Mouse (Mus musculus) neural tube, embryonic 14.5 days (tissue): ENCODE measurements around the gene Comt. TPM values are rescaled to one million over a fixed set of nuclear protein-coding genes. Genes with fewer than 3 reads are reported as not detected.

Experiments used
- ATAC-seq: fragments of 200-750 bp; cut with Nextera tagmentation; 2 replicates; pipeline ENCODE4 v1.8.0; 2017; ENCODE audit warnings: low read depth, mild to moderate bottlenecking, moderate TSS enrichment, moderate library complexity
- H3K27ac ChIP-seq: fragments of 300-500 bp; sonication (generic); 2 replicates; pipeline ENCODE4 v1.5.1; 2014; ENCODE audit warnings: low read depth, mild to moderate bottlenecking, control low read depth, low read length, moderate library complexity, mixed read lengths
- H3K27me3 ChIP-seq: fragments of 300-500 bp; sonication (generic); 2 replicates; pipeline ENCODE4 v1.6.1; 2014; ENCODE audit warnings: low read length; ENCODE audit not compliant: control insufficient read depth, insufficient read depth
- H3K36me3 ChIP-seq: fragments of 300-500 bp; sonication (generic); 2 replicates; pipeline ENCODE4 v1.6.1; 2014; ENCODE audit warnings: low read length, mixed read lengths; ENCODE audit not compliant: control insufficient read depth, insufficient read depth
- H3K4me1 ChIP-seq: fragments of 300-500 bp; sonication (generic); 2 replicates; pipeline ENCODE4 v1.6.1; 2014; ENCODE audit warnings: low read length; ENCODE audit not compliant: control insufficient read depth, insufficient read depth
- H3K4me2 ChIP-seq: fragments of 300-500 bp; sonication (generic); 2 replicates; pipeline ENCODE4 v1.6.1; 2014; ENCODE audit warnings: mild to moderate bottlenecking, low read depth, low read length, control low read depth
- H3K4me3 ChIP-seq: fragments of 300-500 bp; sonication (generic); 2 replicates; pipeline ENCODE4 v1.5.1; 2014; ENCODE audit warnings: low read depth, low read length, control low read depth, mixed read lengths
- H3K9ac ChIP-seq: fragments of 300-500 bp; sonication (generic); replicated peaks from 2 replicates; pipeline ENCODE4 v1.6.1; 2014; ENCODE audit warnings: low read depth, mild to moderate bottlenecking, control low read depth, low read length, mixed read lengths
- H3K9me3 ChIP-seq: fragments of 300-500 bp; sonication (generic); 2 replicates; pipeline ENCODE4 v1.6.1; 2016; ENCODE audit warnings: low read length; ENCODE audit not compliant: control insufficient read depth
- WGBS: fragments of 180-500 bp; shearing (Covaris S2); extraction: QIAGEN DNeasy Blood & Tissue Kit; methylation state at CpG from one replicate; pipeline ENCODE4 v1.1.7; 2014; 5-methylcytosine and 5-hydroxymethylcytosine counted together
- polyA plus RNA-seq: library from polyadenylated mRNA; unstranded; fragments of >200 nt; fragmentation: Nextera tagmentation; extraction: Ambion mirVana; gene quantifications from 2 replicates; pipeline ENCODE4 v1.2.1, GENCODE M21; 2014

The Comt gene
- polyA plus RNA-seq, 1 experiment from 2014 or later, result 103 TPM

- peaks cover 45% of the 10 kb centered on the region for H3K36me3 ChIP-seq
- 95% methylated on average over 27 of the region's 27 CpGs for WGBS
- H3K27me3 ChIP-seq, result no peaks in the 10 kb centered on the region
- H3K27ac ChIP-seq, result 0 out of 2 replicates have a peak overlapping the region, but pooled peaks have one; percentile 2
- no peak overlapping the region for H3K4me3 ChIP-seq
- peaks cover 58% of the 10 kb centered on the region for H3K4me1 ChIP-seq
- no peak overlapping the region for H3K9ac ChIP-seq
- no peak for ATAC-seq
- H3K9me3 ChIP-seq, result no peaks in the 10 kb centered on the region
- no peak overlapping the region for H3K4me2 ChIP-seq
These were observed 29.6 kb downstream of the Comt start for GRCm38 (mm10) chr16:18396791-18397621.

GRCm38 (mm10) chr16:18396201-18396600 is 30.5 kb downstream of the Comt start:
- Histone ChIP-seq H3K27ac (no peak overlapping the region), H3K9me3 (no peaks in the 10 kb centered on the region), H3K27me3 (no peaks in the 10 kb centered on the region), H3K4me1 (peaks cover 56% of the 10 kb centered on the region), H3K4me2 (no peak overlapping the region), H3K4me3 (no peak overlapping the region), H3K9ac (no peak overlapping the region), H3K36me3 (peaks cover 37% of the 10 kb centered on the region)
- ATAC-seq, result no peak
- WGBS, result 61% methylated on average over 2 of the region's 2 CpGs

DNA sequence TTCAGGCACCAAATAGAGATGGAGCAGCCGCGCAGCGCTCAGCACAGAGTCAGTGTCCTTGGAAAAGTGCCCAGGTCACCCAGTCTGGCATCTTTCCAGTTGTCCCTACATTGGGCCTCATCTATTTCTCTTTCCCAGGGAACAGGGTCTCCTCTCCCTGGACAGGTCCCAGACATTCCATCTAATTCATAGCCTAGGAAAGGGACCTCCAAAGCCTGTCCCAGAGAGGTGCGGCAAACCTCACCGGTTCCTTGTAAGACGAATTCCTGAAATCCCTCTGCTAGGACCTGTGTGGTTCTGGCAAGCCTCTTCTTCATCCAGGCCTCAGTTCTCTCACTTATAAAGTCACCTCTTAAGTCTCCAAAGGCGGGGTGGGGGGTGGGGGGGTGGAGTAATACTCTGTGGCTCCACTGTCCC is 31.0 kb downstream of the Comt start:
- Histone ChIP-seq H3K4me2 (no peak overlapping the region), H3K27ac (0 out of 2 replicates have a peak overlapping the region, but pooled peaks have one; percentile 44), H3K4me3 (no peak overlapping the region), H3K4me1 (peaks cover 51% of the 10 kb centered on the region), H3K9ac (no peak overlapping the region), H3K27me3 (no peaks in the 10 kb centered on the region), H3K36me3 (peaks cover 33% of the 10 kb centered on the region), H3K9me3 (no peaks in the 10 kb centered on the region)
- WGBS, result 17% methylated on average over 6 of the region's 7 CpGs
- ATAC-seq, result peak; percentile 8; the same call in 1 of the 2 replicates

GRCm38 (mm10) chr16:18394777-18395619 is 31.7 kb downstream of the Comt start:
- H3K4me1 ChIP-seq, result peaks cover 45% of the 10 kb centered on the region
- WGBS, result 9% methylated on average over 11 of the region's 11 CpGs
- no peaks in the 10 kb centered on the region for H3K27me3 ChIP-seq
- H3K9me3 ChIP-seq, result no peaks in the 10 kb centered on the region
- peaks cover 28% of the 10 kb centered on the region for H3K36me3 ChIP-seq
- 0 out of 2 replicates have a peak overlapping the region, but pooled peaks have one; percentile 41 for H3K9ac ChIP-seq
- H3K4me3 ChIP-seq, result peak overlapping the region; percentile 4; the same call in 1 of the 2 replicates
- peak overlapping the region; percentile 50; the same call in 1 of the 2 replicates for H3K27ac ChIP-seq
- peak overlapping the region; percentile 25; the same call in 1 of the 2 replicates for H3K4me2 ChIP-seq
- ATAC-seq, result no peak

DNA sequence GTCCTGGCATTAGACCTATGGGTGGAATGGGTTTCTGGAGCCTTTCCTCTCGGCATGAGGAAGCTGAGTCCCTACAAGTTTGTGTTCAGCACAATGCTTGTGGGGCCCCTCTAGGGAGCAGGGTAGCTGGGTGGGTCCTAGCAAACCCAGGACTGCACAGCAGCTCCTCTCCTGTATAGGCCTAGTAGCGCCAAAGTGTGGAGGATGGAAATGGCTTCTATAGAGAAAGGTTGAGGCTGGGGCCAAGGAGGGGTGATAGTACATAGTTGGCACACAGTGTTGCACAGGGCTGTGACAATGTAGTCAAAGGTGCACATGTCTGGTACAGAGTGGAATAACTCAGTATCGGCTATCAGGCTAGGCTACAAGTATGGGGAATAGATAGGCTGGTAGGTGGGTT is 32.6 kb downstream of the Comt start:
- peaks cover 42% of the 10 kb centered on the region for H3K4me1 ChIP-seq
- H3K27me3 ChIP-seq, result no peaks in the 10 kb centered on the region
- H3K36me3 ChIP-seq, result peaks cover 22% of the 10 kb centered on the region
- no peaks in the 10 kb centered on the region for H3K9me3 ChIP-seq
- WGBS, result 53% methylated on average over 3 of the region's 3 CpGs
- peak overlapping the region; percentile 86; the same call in 1 of the 2 replicates for H3K27ac ChIP-seq
- H3K4me2 ChIP-seq, result peak overlapping the region; percentile 90
- ATAC-seq, result no peak
- no peak overlapping the region for H3K9ac ChIP-seq
- H3K4me3 ChIP-seq, result peak overlapping the region; percentile 74; the same call in 1 of the 2 replicates

GRCm38 (mm10) chr16:18393595-18393994 is 33.1 kb downstream of the Comt start:
- Histone ChIP-seq H3K4me2 (peak overlapping the region; percentile 90), H3K27me3 (no peaks in the 10 kb centered on the region), H3K4me1 (peaks cover 46% of the 10 kb centered on the region), H3K9me3 (no peaks in the 10 kb centered on the region), H3K27ac (peak overlapping the region; percentile 86; the same call in 1 of the 2 replicates), H3K9ac (peak overlapping the region; percentile 82), H3K4me3 (peak overlapping the region; percentile 74), H3K36me3 (peaks cover 17% of the 10 kb centered on the region)
- ATAC-seq, result no peak
- WGBS, result 42% methylated on average over 5 of the region's 5 CpGs

- Histone ChIP-seq H3K4me3 (peak overlapping the region; percentile 74), H3K27ac (peak overlapping the region; percentile 86), H3K4me1 (peaks cover 54% of the 10 kb centered on the region), H3K27me3 (no peaks in the 10 kb centered on the region), H3K4me2 (peak overlapping the region; percentile 90), H3K36me3 (peaks cover 8% of the 10 kb centered on the region), H3K9ac (peak overlapping the region; percentile 82), H3K9me3 (no peaks in the 10 kb centered on the region)
- WGBS, result under 1% methylated on average over 63 of the region's 63 CpGs
- ATAC-seq, result peak; percentile 82
These were observed 33.9 kb downstream of the Comt start for GRCm38 (mm10) chr16:18392469-18393426.

GRCm38 (mm10) chr16:18391728-18392127 is 34.9 kb downstream of the Comt start:
- Histone ChIP-seq H3K27ac (no peak overlapping the region), H3K4me2 (0 out of 2 replicates have a peak overlapping the region, but pooled peaks have one; percentile 90), H3K27me3 (no peaks in the 10 kb centered on the region), H3K4me3 (peak overlapping the region; percentile 74; the same call in 1 of the 2 replicates), H3K36me3 (no peaks in the 10 kb centered on the region; the same call in 1 of the 2 replicates), H3K9me3 (no peaks in the 10 kb centered on the region), H3K4me1 (peaks cover 63% of the 10 kb centered on the region), H3K9ac (no peak overlapping the region)
- ATAC-seq, result no peak
- 84% methylated on average over 3 of the region's 3 CpGs for WGBS
